Mouse (Mus musculus) lung, postnatal 0 days (tissue): ENCODE results near the gene Intu.

Experiments used
- CTCF ChIP-seq: IDR thresholded peaks from 2 replicates; pipeline ENCODE4 v1.5.1; 2016; ENCODE audit warnings: antibody characterized with exemption, mild to moderate bottlenecking
- EP300 ChIP-seq: IDR thresholded peaks from 2 replicates; pipeline ENCODE4 v1.6.1; 2016; ENCODE audit warnings: antibody characterized with exemption, mild to moderate bottlenecking, control low read depth

- TF ChIP-seq CTCF (no peak), EP300 (no peak)
Measured at GRCm38 (mm10) chr3:40504377-40504776, 26.7 kb upstream of the Intu start.
